Mouse (Mus musculus) cerebellum, adult 2 months (tissue): ENCODE data around the gene Phlda3. TPM values are rescaled to one million over a fixed set of nuclear protein-coding genes. Genes with fewer than 3 reads are reported as not detected.

Source experiments
- DNase-seq, 2 experiments: peaks; one replicate each; pipeline ENCODE4 v3.0.0; 2021
- H3K27ac ChIP-seq: fragments of 200-500 bp; 2 replicates; pipeline ENCODE4 v1.5.1; 2012; ENCODE audit warnings: low read length, control low read depth, inconsistent platforms; ENCODE audit not compliant: insufficient read depth
- H3K27me3 ChIP-seq: fragments of 200-500 bp; 2 replicates; pipeline ENCODE4 v1.6.1; 2012; ENCODE audit warnings: inconsistent platforms, mild to moderate bottlenecking, low read length, moderate library complexity; ENCODE audit not compliant: control insufficient read depth, insufficient read depth
- H3K4me1 ChIP-seq: fragments of 200-500 bp; 2 replicates; pipeline ENCODE4 v1.6.1; 2011; ENCODE audit warnings: low read length; ENCODE audit not compliant: control insufficient read depth, insufficient read depth
- H3K4me3 ChIP-seq: fragments of 200-500 bp; replicated peaks from 2 replicates; pipeline ENCODE3; 2011; ENCODE audit warnings: mild to moderate bottlenecking, low read depth, low read length, control low read depth; ENCODE audit not compliant: insufficient read depth
- CTCF ChIP-seq: fragments of 200-500 bp; IDR thresholded peaks from 2 replicates; pipeline ENCODE4 v1.5.1; 2011; ENCODE audit warnings: low read depth, mild to moderate bottlenecking, control low read depth, low read length, moderate library complexity, borderline replicate concordance; ENCODE audit not compliant: insufficient read depth
- POLR2A ChIP-seq: fragments of 200-500 bp; IDR thresholded peaks from 2 replicates; pipeline ENCODE4 v1.6.1; 2011; ENCODE audit warnings: low read length, control low read depth, borderline replicate concordance; ENCODE audit not compliant: insufficient read depth
- WGBS: fragments of 180-500 bp; shearing (Covaris S2); methylation state at CpG from one replicate; pipeline ENCODE4 v1.1.7; 2018; 5-methylcytosine and 5-hydroxymethylcytosine counted together
- polyA plus RNA-seq: library from polyadenylated mRNA; depleted of rRNA; stranded (reverse); fragments of >200 nt; gene quantifications from 2 replicates; pipeline ENCODE4 v1.2.3, GENCODE M21; 2012

The Phlda3 gene
- polyA plus RNA-seq, 1 experiment, result 93.0 TPM

GRCm38 (mm10) chr1:135789815-135790214 is 23.9 kb downstream of the Phlda3 start:
- TF ChIP-seq POLR2A (no peak), CTCF (peak; percentile 72)
- no peaks in the 10 kb centered on the region for H3K27me3 ChIP-seq
- H3K27ac ChIP-seq, result no peak overlapping the region
- H3K4me1 ChIP-seq, result no peaks in the 10 kb centered on the region
- no peak overlapping the region for H3K4me3 ChIP-seq
- peak; percentile 32 to 59 for DNase-seq
- WGBS, result 13% methylated on average over 5 of the region's 5 CpGs

- H3K4me1 ChIP-seq, result no peaks in the 10 kb centered on the region
- DNase-seq, result no peak
- 67% methylated on average over 13 of the region's 13 CpGs for WGBS
- no peak overlapping the region for H3K27ac ChIP-seq
- no peaks in the 10 kb centered on the region for H3K27me3 ChIP-seq
- TF ChIP-seq CTCF (no peak), POLR2A (no peak)
- H3K4me3 ChIP-seq, result no peak overlapping the region
Observed at GRCm38 (mm10) chr1:135792143-135792939, 26.4 kb downstream of the Phlda3 start.

- no peak for DNase-seq
- TF ChIP-seq CTCF (no peak), POLR2A (no peak)
- Histone ChIP-seq H3K4me1 (no peaks in the 10 kb centered on the region), H3K27me3 (no peaks in the 10 kb centered on the region), H3K4me3 (no peak overlapping the region), H3K27ac (no peak overlapping the region)
- WGBS, result 29% methylated on average over 27 of the region's 27 CpGs
Observed at GRCm38 (mm10) chr1:135793370-135794215, 27.7 kb downstream of the Phlda3 start.

- Histone ChIP-seq H3K27me3 (no peaks in the 10 kb centered on the region), H3K4me1 (no peaks in the 10 kb centered on the region), H3K4me3 (no peak overlapping the region), H3K27ac (no peak overlapping the region)
- WGBS, result 66% methylated on average over 20 of the region's 20 CpGs
- TF ChIP-seq POLR2A, result no peak
- TF ChIP-seq CTCF, result no peak
- no peak for DNase-seq
Observed at GRCm38 (mm10) chr1:135794216-135795134, 28.6 kb downstream of the Phlda3 start.

GRCm38 (mm10) chr1:135798492-135798891 is 32.6 kb downstream of the Phlda3 start:
- Histone ChIP-seq H3K27ac (no peak overlapping the region), H3K4me3 (no peak overlapping the region), H3K27me3 (no peaks in the 10 kb centered on the region), H3K4me1 (no peaks in the 10 kb centered on the region; the same call in 1 of the 2 replicates)
- no peak for DNase-seq
- WGBS, result 100% methylated on average over 1 of the region's 1 CpGs
- TF ChIP-seq POLR2A (no peak), CTCF (no peak)

- Histone ChIP-seq H3K4me1 (no peaks in the 10 kb centered on the region; the same call in 1 of the 2 replicates), H3K27ac (no peak overlapping the region), H3K27me3 (no peaks in the 10 kb centered on the region), H3K4me3 (no peak overlapping the region)
- WGBS, result 73% methylated on average over 8 of the region's 8 CpGs
- no peak for DNase-seq
- TF ChIP-seq CTCF, result no peak
- no peak for TF ChIP-seq POLR2A
Observed at GRCm38 (mm10) chr1:135799109-135799627, 33.2 kb downstream of the Phlda3 start.

- TF ChIP-seq CTCF (no peak), POLR2A (no peak)
- Histone ChIP-seq H3K27ac (no peak overlapping the region), H3K4me1 (no peaks in the 10 kb centered on the region; the same call in 1 of the 2 replicates), H3K27me3 (no peaks in the 10 kb centered on the region), H3K4me3 (no peak overlapping the region)
- 45% methylated on average over 8 of the region's 8 CpGs for WGBS
- DNase-seq, result no peak
Observed at GRCm38 (mm10) chr1:135800192-135800950, 34.5 kb downstream of the Phlda3 start.
